Mouse (Mus musculus) CH12.LX (cell line): ENCODE results near the gene Smpd3.

Experiments used
- CTCF ChIP-seq, 2 experiments: IDR thresholded peaks in 1 of 2; conservative IDR thresholded peaks in 1 of 2; 2 replicates each; pipeline ENCODE4 v1.5.1; 2011 to 2012; ENCODE audit warnings: low read depth in 2 of 2, low read length in 2 of 2, improper control_type of control experiment in 1 of 2, inconsistent platforms in 1 of 2, mild to moderate bottlenecking in 1 of 2, moderate library complexity in 1 of 2
- KAT2A ChIP-seq: IDR thresholded peaks from 2 replicates; pipeline ENCODE4 v1.6.1; 2012; ENCODE audit warnings: low read length, improper control_type of control experiment, inconsistent platforms; ENCODE audit not compliant: insufficient replicate concordance
- MAFK ChIP-seq: IDR thresholded peaks from 2 replicates; pipeline ENCODE4 v1.6.1; 2011; ENCODE audit warnings: low read length, improper control_type of control experiment; ENCODE audit not compliant: insufficient replicate concordance
- POLR2A ChIP-seq: IDR thresholded peaks from 2 replicates; pipeline ENCODE4 v1.6.1; 2011; ENCODE audit warnings: low read depth, mild to moderate bottlenecking, improper control_type of control experiment, low read length
- TBP ChIP-seq: conservative IDR thresholded peaks from 2 replicates; pipeline ENCODE4 v1.6.1; 2011; ENCODE audit warnings: low read depth, low read length, improper control_type of control experiment
- ZC3H11A ChIP-seq: IDR thresholded peaks from 2 replicates; pipeline ENCODE4 v1.6.1; 2012; ENCODE audit warnings: low read depth, mild to moderate bottlenecking, inconsistent platforms, low read length, improper control_type of control experiment
- ZNF384 ChIP-seq: IDR thresholded peaks from 2 replicates; pipeline ENCODE4 v1.6.1; 2012; ENCODE audit warnings: low read depth, low read length, improper control_type of control experiment, inconsistent platforms

DNA sequence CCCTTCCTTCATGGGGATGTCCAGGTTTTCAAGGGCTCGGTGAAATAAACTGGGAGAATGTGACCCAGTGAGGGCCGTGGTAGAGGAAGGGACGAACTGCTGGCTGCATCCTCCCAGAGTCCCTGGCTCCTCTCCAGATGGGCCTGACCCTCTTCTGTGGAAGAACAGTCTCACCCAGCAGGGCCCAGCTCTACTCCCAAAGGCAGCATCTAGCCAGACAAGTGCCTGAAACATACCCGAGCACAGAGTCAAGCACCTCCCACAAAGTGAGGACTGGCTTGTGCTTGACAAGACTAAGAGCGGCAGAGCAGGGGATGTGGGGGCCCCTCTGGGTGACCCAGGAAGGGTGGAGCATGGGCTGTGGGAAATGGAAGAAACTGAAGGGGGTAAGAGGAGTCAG, 75.4 kb downstream of the Smpd3 start:
- TF ChIP-seq MAFK (no peak), KAT2A (no peak), ZNF384 (no peak), CTCF (conservative IDR thresholded peaks at IDR 0.05 in 1 of 2, IDR thresholded peaks at IDR 0.05 in 1 of 2; ENCODE audit: low read depth in 2 of 2, low read length in 2 of 2) (no peak), POLR2A (no peak), ZC3H11A (no peak), TBP (no peak)
